Mouse (Mus musculus) liver, embryonic 14.5 days (tissue): ENCODE data around the gene Mpdz. TPM values are rescaled to one million over a fixed set of nuclear protein-coding genes. Genes with fewer than 3 reads are reported as not detected.

Experiments
- ATAC-seq: fragments of 200-750 bp; cut with Nextera tagmentation; 2 replicates; pipeline ENCODE4 v1.8.0; 2017; ENCODE audit warnings: moderate number of reproducible peaks, mild to moderate bottlenecking, moderate library complexity; ENCODE audit not compliant: insufficient read depth
- DNase-seq, 3 experiments: peaks; one replicate each; pipeline ENCODE4 v3.0.0-alpha.2; 2012 to 2013; ENCODE audit warnings: low read depth in 3 of 3, low spot score in 3 of 3
- H3K27ac ChIP-seq: fragments of 300-500 bp; sonication (generic); 2 replicates; pipeline ENCODE4 v1.5.1; 2014; ENCODE audit warnings: moderate library complexity, mild to moderate bottlenecking, control low read depth, inconsistent platforms
- H3K27me3 ChIP-seq: fragments of 300-500 bp; sonication (generic); 2 replicates; pipeline ENCODE4 v1.6.1; 2014; ENCODE audit warnings: mild to moderate bottlenecking, low read length, moderate library complexity; ENCODE audit not compliant: control insufficient read depth, insufficient read depth
- H3K36me3 ChIP-seq: fragments of 300-500 bp; sonication (generic); replicated peaks from 2 replicates; pipeline ENCODE4 v1.6.1; 2014; ENCODE audit warnings: low read depth; ENCODE audit not compliant: control insufficient read depth, insufficient read depth
- H3K4me1 ChIP-seq, 2 experiments: fragments of 200-500 bp in 1 of 2; fragments of 300-500 bp in 1 of 2; sonication (generic) in 1 of 2; replicated peaks; 2 replicates each; pipeline ENCODE4 v1.6.1; 2012 to 2014; ENCODE audit warnings: antibody characterized with exemption in 1 of 2, inconsistent platforms in 1 of 2, low read length in 1 of 2; ENCODE audit not compliant: control insufficient read depth in 2 of 2, insufficient read depth in 2 of 2
- H3K4me2 ChIP-seq: fragments of 300-500 bp; sonication (generic); 2 replicates; pipeline ENCODE4 v1.6.1; 2014; ENCODE audit warnings: low read depth, mild to moderate bottlenecking, control low read depth, moderate library complexity
- H3K4me3 ChIP-seq, 2 experiments: fragments of 200-500 bp in 1 of 2; fragments of 300-500 bp in 1 of 2; sonication (generic) in 1 of 2; 2 replicates each; pipeline ENCODE4 v1.5.1; 2012 to 2014; ENCODE audit warnings: low read depth in 2 of 2, low read length in 2 of 2, mild to moderate bottlenecking in 2 of 2, control low read depth in 1 of 2, inconsistent platforms in 1 of 2, moderate library complexity in 1 of 2; ENCODE audit not compliant: insufficient read depth in 1 of 2
- H3K9ac ChIP-seq: fragments of 300-500 bp; sonication (generic); replicated peaks from 2 replicates; pipeline ENCODE4 v1.6.1; 2014; ENCODE audit warnings: mild to moderate bottlenecking, control low read depth, moderate library complexity
- H3K9me3 ChIP-seq: fragments of 300-500 bp; sonication (generic); 2 replicates; pipeline ENCODE4 v1.6.1; 2016; ENCODE audit warnings: low read length, mixed read lengths; ENCODE audit not compliant: control insufficient read depth
- CTCF ChIP-seq: IDR thresholded peaks from 2 replicates; pipeline ENCODE4 v1.5.1; 2016; ENCODE audit warnings: antibody characterized with exemption, low read depth, control low read depth
- EP300 ChIP-seq: IDR thresholded peaks from 2 replicates; pipeline ENCODE4 v1.6.1; 2016; ENCODE audit warnings: antibody characterized with exemption, low read depth
- WGBS: fragments of 180-500 bp; shearing (Covaris S2); extraction: QIAGEN DNeasy Blood & Tissue Kit; methylation state at CpG from one replicate; pipeline ENCODE4 v1.1.7; 2014; ENCODE audit not compliant: insufficient replicate concordance; 5-methylcytosine and 5-hydroxymethylcytosine counted together
- polyA plus RNA-seq, 2 experiments: library from polyadenylated mRNA; depleted of rRNA in 1 of 2; stranded (reverse) in 1 of 2; unstranded in 1 of 2; fragments of >200 nt; fragmentation: Nextera tagmentation in 1 of 2; extraction: Ambion mirVana in 1 of 2; gene quantifications; 2 replicates each; pipeline versions ENCODE4 v1.2.1 to v1.2.3; 2012 to 2014

The Mpdz gene
- polyA plus RNA-seq, 2 experiments, result 1.7 to 2.1 TPM

DNA sequence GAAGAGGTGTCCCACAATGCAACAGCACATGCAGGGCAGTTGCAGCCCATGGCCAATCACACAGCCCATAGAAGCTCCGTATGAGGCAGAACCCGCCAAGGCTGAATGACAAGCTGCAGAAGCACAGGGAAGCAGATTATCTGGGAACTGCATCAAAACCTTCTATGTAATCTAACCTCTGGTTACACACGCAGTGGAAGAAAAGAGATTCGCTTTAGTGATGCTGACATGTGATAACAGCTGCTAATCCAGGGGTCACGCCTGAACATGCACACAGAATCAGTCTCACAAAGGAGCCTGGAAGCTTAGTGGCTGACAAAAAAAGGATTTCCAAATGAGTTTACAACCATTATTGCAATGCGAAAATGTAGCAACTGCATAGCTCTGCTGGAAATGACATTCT is 110.2 kb downstream of the Mpdz start:
- Histone ChIP-seq H3K9ac (no peak overlapping the region), H3K27me3 (no peaks in the 10 kb centered on the region), H3K4me1 (no peaks in the 10 kb centered on the region), H3K36me3 (no peaks in the 10 kb centered on the region), H3K4me2 (no peak overlapping the region), H3K9me3 (no peaks in the 10 kb centered on the region), H3K4me3 (no peak overlapping the region), H3K27ac (no peak overlapping the region)
- no peak for TF ChIP-seq CTCF
- no peak for TF ChIP-seq EP300
- ATAC-seq (no peak), DNase-seq (no peak)
- 60% methylated on average over 6 of the region's 6 CpGs for WGBS

DNA sequence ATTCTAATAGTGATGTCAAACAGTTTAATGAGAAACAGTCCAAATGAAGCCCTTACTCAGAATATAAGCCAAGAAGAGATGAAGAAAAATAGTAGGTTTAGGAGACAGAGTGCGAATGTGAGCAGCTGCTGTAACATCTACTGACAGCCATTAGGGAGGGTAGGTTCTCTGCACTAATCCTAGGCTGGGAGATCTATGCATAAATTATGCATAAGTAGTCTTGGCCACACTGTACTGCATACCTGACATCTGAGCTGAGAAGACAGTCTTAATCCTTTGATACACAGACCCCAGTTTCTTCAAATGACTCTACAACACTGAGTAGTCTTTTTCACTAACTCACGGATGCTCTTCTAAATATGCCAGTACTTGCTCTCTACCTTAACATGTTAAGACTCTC is 114.9 kb downstream of the Mpdz start:
- H3K4me3 ChIP-seq, result no peak overlapping the region
- no peaks in the 10 kb centered on the region for H3K27me3 ChIP-seq
- WGBS, result 55% methylated on average over 2 of the region's 2 CpGs
- TF ChIP-seq CTCF (no peak), EP300 (no peak)
- no peaks in the 10 kb centered on the region for H3K9me3 ChIP-seq
- H3K27ac ChIP-seq, result no peak overlapping the region
- ATAC-seq (no peak), DNase-seq (no peak)
- H3K4me2 ChIP-seq, result no peak overlapping the region
- H3K9ac ChIP-seq, result no peak overlapping the region
- H3K36me3 ChIP-seq, result no peaks in the 10 kb centered on the region
- H3K4me1 ChIP-seq, result no peaks in the 10 kb centered on the region

DNA sequence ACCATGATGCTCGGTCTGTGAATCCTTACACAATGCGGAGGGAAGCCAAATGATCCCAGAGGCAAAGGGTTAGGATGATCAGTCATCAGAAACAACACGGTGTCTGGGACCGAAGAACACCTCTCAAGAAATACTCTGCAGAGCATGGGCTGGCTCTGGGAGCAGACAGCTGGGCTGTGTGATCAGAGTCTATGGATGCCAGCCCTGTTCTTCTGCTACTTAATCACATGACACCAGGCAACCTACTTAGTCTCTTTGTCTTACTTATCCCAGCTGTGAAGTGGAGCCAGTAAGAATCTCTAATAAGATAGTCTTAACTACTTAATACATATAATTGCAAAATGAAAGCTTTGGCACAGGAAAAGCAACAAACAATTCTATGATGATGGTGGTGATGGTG is 118.8 kb downstream of the Mpdz start:
- ATAC-seq (no peak), DNase-seq (no peak)
- Histone ChIP-seq H3K27me3 (no peaks in the 10 kb centered on the region), H3K9me3 (no peaks in the 10 kb centered on the region), H3K36me3 (no peaks in the 10 kb centered on the region), H3K27ac (no peak overlapping the region), H3K4me3 (no peak overlapping the region), H3K4me2 (no peak overlapping the region), H3K9ac (no peak overlapping the region), H3K4me1 (no peaks in the 10 kb centered on the region)
- WGBS, result 71% methylated on average over 4 of the region's 4 CpGs
- TF ChIP-seq EP300 (no peak), CTCF (no peak)

- Histone ChIP-seq H3K9ac (no peak overlapping the region), H3K9me3 (no peaks in the 10 kb centered on the region), H3K4me2 (no peak overlapping the region), H3K27ac (no peak overlapping the region), H3K4me3 (no peak overlapping the region), H3K27me3 (no peaks in the 10 kb centered on the region), H3K36me3 (no peaks in the 10 kb centered on the region), H3K4me1 (no peaks in the 10 kb centered on the region)
- 50% methylated on average over 3 of the region's 3 CpGs for WGBS
- DNase-seq (no peak), ATAC-seq (no peak)
- TF ChIP-seq EP300 (no peak), CTCF (no peak)
These were observed 120.4 kb downstream of the Mpdz start for GRCm38 (mm10) chr4:81322232-81322631.

DNA sequence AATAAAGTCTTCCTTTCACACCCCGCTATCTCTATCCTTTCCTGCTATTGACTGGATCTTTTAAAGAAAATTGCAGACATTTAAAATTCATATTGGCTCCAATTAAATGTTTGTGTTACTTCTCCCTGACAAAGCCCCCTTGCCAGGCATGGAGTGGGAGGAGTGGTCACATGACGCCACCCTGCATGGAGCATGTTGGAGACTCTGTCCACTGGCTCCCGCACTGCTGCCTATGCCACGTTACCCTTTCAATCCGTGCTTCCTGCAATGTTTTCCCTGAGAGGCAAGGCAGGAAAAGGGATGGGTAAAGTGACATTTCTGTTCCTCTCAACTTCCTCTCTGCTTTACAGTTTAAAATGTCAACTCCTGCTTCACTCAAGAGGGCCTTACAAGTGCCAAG is 128.0 kb downstream of the Mpdz start:
- no peak overlapping the region for H3K9ac ChIP-seq
- no peak for TF ChIP-seq EP300
- no peak for TF ChIP-seq CTCF
- ATAC-seq, result no peak
- H3K9me3 ChIP-seq, result no peaks in the 10 kb centered on the region
- no peaks in the 10 kb centered on the region for H3K4me1 ChIP-seq
- no peaks in the 10 kb centered on the region for H3K36me3 ChIP-seq
- H3K27me3 ChIP-seq, result no peaks in the 10 kb centered on the region
- H3K27ac ChIP-seq, result no peak overlapping the region
- no peak overlapping the region for H3K4me2 ChIP-seq
- DNase-seq, result no peak
- no peak overlapping the region for H3K4me3 ChIP-seq
- 63% methylated on average over 5 of the region's 5 CpGs for WGBS

DNA sequence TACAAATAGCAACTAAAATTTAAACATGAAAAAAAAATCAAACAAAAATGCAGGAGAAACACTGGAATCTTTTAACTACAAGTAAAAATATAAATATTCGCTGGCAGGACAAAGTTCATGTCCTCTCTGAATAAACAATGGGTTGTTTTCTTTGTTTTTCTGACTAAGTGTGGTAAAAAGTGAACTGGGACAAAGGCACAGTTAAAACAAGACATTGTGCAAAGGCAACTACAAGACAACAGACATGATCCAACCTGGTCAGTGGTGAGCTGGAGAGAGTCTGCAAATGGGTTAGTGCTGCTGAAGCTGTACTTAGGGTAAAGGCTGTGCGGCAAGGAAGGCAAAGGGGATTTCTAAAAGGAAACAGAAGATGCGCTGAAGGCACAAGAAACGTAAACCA is 129.4 kb downstream of the Mpdz start:
- ATAC-seq (no peak), DNase-seq (no peak)
- H3K27me3 ChIP-seq, result no peaks in the 10 kb centered on the region
- H3K4me1 ChIP-seq, result no peaks in the 10 kb centered on the region
- 53% methylated on average over 4 of the region's 4 CpGs for WGBS
- no peak overlapping the region for H3K4me3 ChIP-seq
- no peaks in the 10 kb centered on the region for H3K36me3 ChIP-seq
- H3K4me2 ChIP-seq, result no peak overlapping the region
- no peaks in the 10 kb centered on the region for H3K9me3 ChIP-seq
- no peak overlapping the region for H3K27ac ChIP-seq
- no peak overlapping the region for H3K9ac ChIP-seq
- TF ChIP-seq EP300, result no peak
- TF ChIP-seq CTCF, result no peak
